Mouse (Mus musculus): ENCODE data around the gene Arhgef3.

GRCm38 (mm10) chr14:27229441-27230147 is 114.9 kb downstream of the Arhgef3 start:
- TF ChIP-seq MAFK (IDR thresholded peaks at IDR 0.05; ENCODE audit: insufficient read depth, low read depth, low read length) (no peak), CHD2 (IDR thresholded peaks at IDR 0.05; ENCODE audit: low read depth, low read length) (no peak), ZNF384 (IDR thresholded peaks at IDR 0.05; ENCODE audit: low read depth, low read length) (no peak), HCFC1 (IDR thresholded peaks at IDR 0.05; ENCODE audit: borderline replicate concordance, insufficient read depth, low read length) (no peak), ZC3H11A (IDR thresholded peaks at IDR 0.05; ENCODE audit: borderline replicate concordance, low read depth, low read length) (no peak)

Data from ES-E14 (cell line).